Mouse (Mus musculus): ENCODE measurements at regions not wholly inside any gene's neighbourhood (a gene's known extent, or its start where the extent isn't known, plus 50 kb on each side); places are given as distances from the start of the nearest gene placed in this dataset.
A peak's percentile ranks its signal among the peaks of the same experiment; 100 is the strongest.

GRCm38 (mm10) chr14:110685247-110685646, 69.7 kb downstream of the Slitrk6 start:
- DNase-seq (ENCODE audit: low read depth, low spot score), result no peak

- no peak for DNase-seq (ENCODE audit: low read depth, low spot score)
Observed at GRCm38 (mm10) chr14:110679741-110680140, 75.2 kb downstream of the Slitrk6 start.

GRCm38 (mm10) chr14:110665712-110666111, 89.2 kb downstream of the Slitrk6 start:
- DNase-seq (ENCODE audit: low read depth, low spot score), result no peak

- no peak for DNase-seq (ENCODE audit: low read depth, low spot score)
Observed at GRCm38 (mm10) chr14:110663231-110663630, 91.7 kb downstream of the Slitrk6 start.

- peak; percentile 11 for DNase-seq (ENCODE audit: low read depth, low spot score)
Observed at GRCm38 (mm10) chr14:110634147-110634546, 120.8 kb downstream of the Slitrk6 start.

GRCm38 (mm10) chr14:110623716-110624115, 131.2 kb downstream of the Slitrk6 start:
- no peak for DNase-seq (ENCODE audit: low read depth, low spot score)

GRCm38 (mm10) chr14:110618496-110618920, 136.4 kb downstream of the Slitrk6 start:
- no peak for DNase-seq (ENCODE audit: low read depth, low spot score)

- no peak for DNase-seq (ENCODE audit: low read depth, low spot score)
Observed at GRCm38 (mm10) chr14:110616447-110616846, 138.5 kb downstream of the Slitrk6 start.

GRCm38 (mm10) chr14:110580311-110580710, 174.6 kb downstream of the Slitrk6 start:
- DNase-seq (ENCODE audit: low read depth, low spot score), result no peak

- no peak for DNase-seq (ENCODE audit: low read depth, low spot score)
Observed at GRCm38 (mm10) chr14:110570717-110571116, 184.2 kb downstream of the Slitrk6 start.

GRCm38 (mm10) chr14:110565783-110566445, 189.0 kb downstream of the Slitrk6 start:
- no peak for DNase-seq (ENCODE audit: low read depth, low spot score)

- no peak for DNase-seq (ENCODE audit: low read depth, low spot score)
Observed at GRCm38 (mm10) chr14:110564621-110565020, 190.3 kb downstream of the Slitrk6 start.

GRCm38 (mm10) chr14:110545265-110545664, 209.7 kb downstream of the Slitrk6 start:
- no peak for DNase-seq (ENCODE audit: low read depth, low spot score)

- DNase-seq (ENCODE audit: low read depth, low spot score), result no peak
Observed at GRCm38 (mm10) chr14:110543303-110544134, 211.4 kb downstream of the Slitrk6 start.

- no peak for DNase-seq (ENCODE audit: low read depth, low spot score)
Observed at GRCm38 (mm10) chr14:110527306-110527705, 227.6 kb downstream of the Slitrk6 start.

GRCm38 (mm10) chr14:110485057-110485456, 269.9 kb downstream of the Slitrk6 start:
- DNase-seq (ENCODE audit: low read depth, low spot score), result no peak

- DNase-seq (ENCODE audit: low read depth, low spot score), result no peak
Observed at GRCm38 (mm10) chr14:110472743-110473142, 282.2 kb downstream of the Slitrk6 start.

- DNase-seq (ENCODE audit: low read depth, low spot score), result no peak
Observed at GRCm38 (mm10) chr14:110472176-110472575, 282.8 kb downstream of the Slitrk6 start.

GRCm38 (mm10) chr14:110470714-110471113, 284.2 kb downstream of the Slitrk6 start:
- DNase-seq (ENCODE audit: low read depth, low spot score), result no peak

- DNase-seq (ENCODE audit: low read depth, low spot score), result no peak
Observed at GRCm38 (mm10) chr14:110468457-110469311, 286.3 kb downstream of the Slitrk6 start.

Data from R1 (cell line).